Mouse (Mus musculus) effector memory CD4-positive, alpha-beta T cell, adult 7 months (primary cell): ENCODE measurements around the gene Drg2. TPM values are rescaled to one million over a fixed set of nuclear protein-coding genes. Genes with fewer than 3 reads are reported as not detected.

Experiments
- polyA plus RNA-seq: library from polyadenylated mRNA; unstranded; fragments of 100-300 nt; shearing (Covaris generic); gene quantifications from one replicate; pipeline ENCODE4 v1.2.1, GENCODE M21; 2017

Drg2 gene
- 40.0 TPM for polyA plus RNA-seq

DNA sequence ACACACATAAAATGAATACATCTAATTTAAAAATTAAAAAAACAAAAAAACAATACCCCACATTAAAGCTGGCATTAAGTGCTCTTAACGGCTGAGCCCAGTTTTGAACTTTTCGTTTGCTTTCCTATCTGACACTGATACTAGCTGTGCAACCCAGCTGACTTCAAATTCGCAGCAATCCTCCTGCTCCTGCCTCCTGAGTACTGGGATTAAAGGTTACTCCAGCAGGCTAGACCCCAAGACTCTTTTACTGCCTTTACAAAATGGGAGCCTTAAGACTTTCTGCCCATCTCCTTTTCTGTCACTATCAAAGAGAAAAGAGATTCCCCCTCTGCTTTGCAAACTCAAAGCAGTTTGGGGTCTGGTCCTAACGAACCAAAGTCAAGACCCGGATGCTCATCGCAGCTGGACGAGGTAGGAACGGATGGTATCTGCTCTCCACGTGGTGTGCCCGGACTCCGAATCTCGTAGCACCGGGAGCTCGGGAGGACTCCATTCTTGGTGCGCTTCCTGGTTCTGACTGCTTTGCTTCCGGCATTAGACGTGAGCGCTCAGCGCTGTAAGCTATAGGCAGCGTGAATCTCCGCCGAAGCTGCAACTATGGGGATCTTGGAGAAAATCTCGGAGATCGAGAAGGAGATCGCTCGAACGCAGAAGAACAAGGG is at the start of gene Drg2:
Drg2 (plus strand) TSS at position 512 of the 665 bp plus-strand sequence.

GRCm38 (mm10) chr11:60416963-60417716 is 37.3 kb upstream of the Drg2 start, which contains the start of gene Gid4:
Gid4 (plus strand) TSS chr11:60417145.

GRCm38 (mm10) chr11:60417717-60418472 is 36.5 kb upstream of the Drg2 start, which contains the start of gene Atpaf2:
Atpaf2 (minus strand) TSS chr11:60418457.

DNA sequence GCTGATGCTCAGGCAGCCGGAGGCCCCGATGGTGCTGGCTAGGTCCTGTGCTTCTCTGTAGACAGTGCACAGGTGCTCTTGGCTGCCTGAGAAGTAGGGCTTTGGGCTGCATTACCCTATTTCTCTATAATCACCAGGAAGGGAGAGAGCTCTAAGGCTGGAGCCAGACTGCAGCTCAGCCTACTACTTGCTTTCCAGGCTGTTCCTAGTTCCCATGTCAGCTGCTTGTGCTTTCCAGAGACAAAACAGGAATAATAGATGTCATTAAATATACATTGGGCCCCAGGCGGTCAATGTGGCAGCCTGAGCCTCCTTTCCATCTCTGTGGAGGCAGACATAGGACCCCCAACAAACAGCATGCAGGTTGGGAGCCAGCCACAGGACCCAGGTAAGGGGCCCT is 14.6 kb downstream of the Drg2 start, which contains the start of gene Myo15:
Myo15 (plus strand) TSS at position 301 of the 400 bp plus-strand sequence.

Other genes with a start within 250 kb of the Drg2 start
- gene Srebf1, start 232.0 kb upstream of the Drg2 start, polyA plus RNA-seq: 55.7 TPM
- 20.7 TPM for gene Tom1l2, start 101.7 kb upstream of the Drg2 start, polyA plus RNA-seq
- 0.51 TPM for gene Drc3, start 101.3 kb upstream of the Drg2 start, polyA plus RNA-seq
- gene Gid4, start 37.4 kb upstream of the Drg2 start, polyA plus RNA-seq: 13.6 TPM
- 37.2 TPM for gene Atpaf2, start 36.1 kb upstream of the Drg2 start, polyA plus RNA-seq
- 0.22 TPM for gene Myo15, start 14.7 kb downstream of the Drg2 start, polyA plus RNA-seq
- 53.1 TPM for gene Alkbh5, start 81.8 kb downstream of the Drg2 start, polyA plus RNA-seq
- 36.0 TPM for gene Llgl1, start 245.1 kb downstream of the Drg2 start, polyA plus RNA-seq